24 mouse cellular contexts compared by ENCODE assay signal in the genomic region with DNA sequence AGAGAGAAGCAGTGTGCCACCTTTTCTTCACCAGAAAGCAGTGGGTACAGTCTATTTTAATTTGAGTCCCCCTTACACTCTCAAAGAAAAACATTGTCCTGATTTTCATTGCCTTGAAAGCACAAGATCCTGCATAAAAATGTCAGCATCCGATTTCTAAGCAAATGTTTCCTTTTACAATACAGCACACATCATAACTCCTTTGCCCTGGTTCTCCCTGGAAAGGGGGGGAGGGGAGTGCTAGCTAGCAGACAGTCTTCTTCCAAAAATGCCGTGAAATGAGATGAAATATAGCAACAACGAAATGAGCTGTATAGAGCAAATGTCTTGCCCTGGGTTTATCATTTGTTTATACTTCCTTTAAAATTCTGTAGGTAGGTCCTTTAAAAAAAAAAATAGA.
DNase-seq lines count a peak whose midpoint lies in the region; ATAC-seq and TF ChIP-seq lines count a peak whose summit lies in the region.
"Had no signal": no experiment of that assay in that cellular context is flagged by ENCODE, and none has a peak within 500 bp of the region (broad histone marks: within the 10 kb centered on the region; RNA-seq: fewer than 3 reads in every experiment).

No protein-coding gene starts in this region.

- H3K4me3 ChIP-seq in kidney, embryonic 14.5 days (ENCODE audit: low read length), result no peak overlapping the region
- H3K4me3 ChIP-seq in lung, embryonic 14.5 days (ENCODE audit: low read depth, low read length), result no peak overlapping the region
- H3K4me3 ChIP-seq: forebrain, embryonic 10.5 days; forebrain, embryonic 13.5 days; gastrocnemius, adult 2 months; hindbrain, embryonic 12.5 days; hindbrain, embryonic 15.5 days had no signal

- TF ChIP-seq CTCF in lung, embryonic 14.5 days (IDR thresholded peaks at IDR 0.05; ENCODE audit: low read depth), result no peak

- H3K9me3 ChIP-seq in kidney, embryonic 14.5 days (ENCODE audit: control insufficient read depth, low read length), result no peaks in the 10 kb centered on the region
- H3K9me3 ChIP-seq in lung, embryonic 14.5 days (ENCODE audit: low read depth, low read length), result no peaks in the 10 kb centered on the region
- H3K9me3 ChIP-seq: forebrain, embryonic 10.5 days; forebrain, embryonic 13.5 days; G1E; hindbrain, embryonic 12.5 days; hindbrain, embryonic 15.5 days had no signal

- H3K36me3 ChIP-seq in kidney, embryonic 14.5 days (ENCODE audit: control insufficient read depth, insufficient read depth, low read length), result no peaks in the 10 kb centered on the region
- no peaks in the 10 kb centered on the region for H3K36me3 ChIP-seq in lung, embryonic 14.5 days (ENCODE audit: insufficient read depth)
- H3K36me3 ChIP-seq: forebrain, embryonic 10.5 days; G1E; hindbrain, embryonic 12.5 days; hindbrain, embryonic 15.5 days had no signal

- H3K4me1 ChIP-seq in kidney, embryonic 14.5 days (ENCODE audit: control insufficient read depth, insufficient read depth, low read length), result no peaks in the 10 kb centered on the region
- H3K4me1 ChIP-seq in lung, embryonic 14.5 days (ENCODE audit: insufficient read depth), result no peaks in the 10 kb centered on the region; the same call in 1 of the 2 replicates
- H3K4me1 ChIP-seq: forebrain, embryonic 10.5 days; forebrain, embryonic 13.5 days; hindbrain, embryonic 12.5 days; hindbrain, embryonic 15.5 days had no signal

- 15% methylated on average over 3 of the region's 3 CpGs for WGBS in kidney, embryonic 14.5 days
- 20% methylated on average over 3 of the region's 3 CpGs for WGBS in lung, embryonic 14.5 days

- no peak overlapping the region for H3K4me2 ChIP-seq in kidney, embryonic 14.5 days (replicated peaks; ENCODE audit: low read depth, low read length)
- H3K4me2 ChIP-seq in lung, embryonic 14.5 days, result no peak overlapping the region
- H3K4me2 ChIP-seq: forebrain, embryonic 13.5 days; heart, embryonic 11.5 days; hindbrain, embryonic 12.5 days; hindbrain, embryonic 15.5 days had no signal

- ATAC-seq in kidney, embryonic 14.5 days (ENCODE audit: low FRiP score, low TSS enrichment), result peak; percentile 39; the same call in 1 of the 2 replicates
- peak; percentile 83 for ATAC-seq in lung, embryonic 14.5 days (ENCODE audit: insufficient read depth)
- ATAC-seq: forebrain, embryonic 13.5 days; forebrain, embryonic 16.5 days; Patski had no signal

- DNase-seq in kidney, adult 8-10 months, result no peak
- peak; percentile 77 for DNase-seq in lung, embryonic 14.5 days
- DNase-seq in lung, postnatal 10 days, result no peak
- peak; percentile 41 for DNase-seq in forelimb bud, embryonic 11.5 days (ENCODE audit: low read depth, low spot score)
- no peak for DNase-seq in testis, postnatal 14 days (ENCODE audit: low spot score)
- DNase-seq: adrenal gland, postnatal 10 days; adrenal gland, postnatal 36 days; B cell, adult 2 months; cerebellum, adult 18-20 months; cerebellum, adult 9-10 months; cerebellum, postnatal 14 days; gastrocnemius, adult 2 months; gastrocnemius, postnatal 14 days; heart, adult 11 months had no signal

- H3K9ac ChIP-seq in kidney, embryonic 14.5 days (ENCODE audit: low read depth, low read length), result no peak overlapping the region
- no peak overlapping the region for H3K9ac ChIP-seq in lung, embryonic 14.5 days
- H3K9ac ChIP-seq: forebrain, embryonic 13.5 days; hindbrain, embryonic 12.5 days; hindbrain, embryonic 15.5 days had no signal

- H3K27ac ChIP-seq in kidney, embryonic 14.5 days (ENCODE audit: low read depth, low read length), result no peak overlapping the region
- no peak overlapping the region for H3K27ac ChIP-seq in lung, embryonic 14.5 days (ENCODE audit: low read depth)
- H3K27ac ChIP-seq: forebrain, embryonic 10.5 days; forebrain, embryonic 13.5 days; gastrocnemius, adult 2 months; hindbrain, embryonic 12.5 days; hindbrain, embryonic 15.5 days had no signal

- 0 out of 2 replicates have a peak, but pooled peaks cover 2% of the 10 kb centered on the region for H3K27me3 ChIP-seq in kidney, embryonic 14.5 days (ENCODE audit: control insufficient read depth, insufficient read depth, low read length)
- no peaks in the 10 kb centered on the region for H3K27me3 ChIP-seq in lung, embryonic 14.5 days (ENCODE audit: insufficient read depth, low read length)
- H3K27me3 ChIP-seq: CH12.LX; forebrain, embryonic 13.5 days; hindbrain, embryonic 12.5 days; hindbrain, embryonic 15.5 days; Patski had no signal

Comparison
In these comparisons a context has a peak if more than half of its experiments do, and no peak if none do; other contexts are left out.
1. DNase-seq: peak in lung, embryonic 14.5 days (single experiment) and forelimb bud, embryonic 11.5 days (single experiment); none in kidney, adult 8-10 months (0 of 2), lung, postnatal 10 days (single experiment) and testis, postnatal 14 days (single experiment).